Mouse (Mus musculus) lung, embryonic 16.5 days (tissue): ENCODE measurements around the gene Lrrfip1. TPM values are rescaled to one million over a fixed set of nuclear protein-coding genes. Genes with fewer than 3 reads are reported as not detected.

Experiments used
- ATAC-seq: fragments of 200-750 bp; cut with Nextera tagmentation; 2 replicates; pipeline ENCODE4 v1.8.0; 2017; ENCODE audit warnings: low read depth, mild to moderate bottlenecking, moderate library complexity
- H3K27ac ChIP-seq: fragments of 300-500 bp; sonication (generic); 2 replicates; pipeline ENCODE4 v1.5.1; 2014; ENCODE audit warnings: mild to moderate bottlenecking, control low read depth, low read length
- H3K27me3 ChIP-seq: fragments of 300-500 bp; sonication (generic); 2 replicates; pipeline ENCODE4 v1.6.1; 2014; ENCODE audit warnings: low read depth, low read length, mixed read lengths; ENCODE audit not compliant: control insufficient read depth, insufficient read depth
- H3K36me3 ChIP-seq: fragments of 300-500 bp; sonication (generic); 2 replicates; pipeline ENCODE4 v1.6.1; 2014; ENCODE audit warnings: low read length; ENCODE audit not compliant: control insufficient read depth, insufficient read depth
- H3K4me1 ChIP-seq: fragments of 300-500 bp; sonication (generic); replicated peaks from 2 replicates; pipeline ENCODE4 v1.6.1; 2014; ENCODE audit warnings: low read length, mixed read lengths; ENCODE audit not compliant: control insufficient read depth, insufficient read depth
- H3K4me2 ChIP-seq: fragments of 300-500 bp; sonication (generic); 2 replicates; pipeline ENCODE4 v1.6.1; 2014; ENCODE audit warnings: low read depth, low read length, control low read depth
- H3K4me3 ChIP-seq: fragments of 300-500 bp; sonication (generic); 2 replicates; pipeline ENCODE4 v1.5.1; 2014; ENCODE audit warnings: mild to moderate bottlenecking, low read length, control low read depth
- H3K9ac ChIP-seq: fragments of 300-500 bp; sonication (generic); 2 replicates; pipeline ENCODE4 v1.6.1; 2014; ENCODE audit warnings: low read length, control low read depth
- H3K9me3 ChIP-seq: fragments of 300-500 bp; sonication (generic); 2 replicates; pipeline ENCODE4 v1.6.1; 2016; ENCODE audit warnings: low read length; ENCODE audit not compliant: control insufficient read depth
- WGBS: fragments of 180-500 bp; shearing (Covaris S2); extraction: QIAGEN DNeasy Blood & Tissue Kit; methylation state at CpG from one replicate; pipeline ENCODE4 v1.1.7; 2014; 5-methylcytosine and 5-hydroxymethylcytosine counted together
- polyA plus RNA-seq: library from polyadenylated mRNA; unstranded; fragments of >200 nt; fragmentation: Nextera tagmentation; extraction: Ambion mirVana; gene quantifications from 2 replicates; pipeline ENCODE4 v1.2.1, GENCODE M21; 2015

Lrrfip1 gene
- polyA plus RNA-seq, 1 experiment from 2014 or later = 70.5 TPM

- Histone ChIP-seq H3K4me3 (no peak overlapping the region), H3K36me3 (no peaks in the 10 kb centered on the region), H3K4me2 (no peak overlapping the region), H3K9me3 (no peaks in the 10 kb centered on the region), H3K27ac (no peak overlapping the region), H3K9ac (no peak overlapping the region), H3K27me3 (no peaks in the 10 kb centered on the region), H3K4me1 (peaks cover 29% of the 10 kb centered on the region)
- no peak for ATAC-seq
- WGBS = 74% methylated on average over 6 of the region's 6 CpGs
These were observed 91.9 kb downstream of the Lrrfip1 start for GRCm38 (mm10) chr1:91090456-91090855.

GRCm38 (mm10) chr1:91092451-91092850 is 93.9 kb downstream of the Lrrfip1 start:
- Histone ChIP-seq H3K4me3 (no peak overlapping the region), H3K27ac (no peak overlapping the region), H3K36me3 (no peaks in the 10 kb centered on the region), H3K4me2 (no peak overlapping the region), H3K9me3 (no peaks in the 10 kb centered on the region), H3K27me3 (no peaks in the 10 kb centered on the region), H3K4me1 (peaks cover 25% of the 10 kb centered on the region), H3K9ac (no peak overlapping the region)
- 43% methylated on average over 6 of the region's 6 CpGs for WGBS
- ATAC-seq = no peak

GRCm38 (mm10) chr1:91093296-91093695 is 94.8 kb downstream of the Lrrfip1 start:
- WGBS = 47% methylated on average over 2 of the region's 2 CpGs
- Histone ChIP-seq H3K36me3 (no peaks in the 10 kb centered on the region), H3K27ac (no peak overlapping the region), H3K4me1 (peaks cover 25% of the 10 kb centered on the region), H3K9me3 (no peaks in the 10 kb centered on the region), H3K4me2 (no peak overlapping the region), H3K4me3 (no peak overlapping the region), H3K27me3 (no peaks in the 10 kb centered on the region), H3K9ac (no peak overlapping the region)
- no peak for ATAC-seq

GRCm38 (mm10) chr1:91094001-91094400 is 95.5 kb downstream of the Lrrfip1 start:
- no peaks in the 10 kb centered on the region for H3K9me3 ChIP-seq
- no peaks in the 10 kb centered on the region for H3K27me3 ChIP-seq
- H3K27ac ChIP-seq = no peak overlapping the region
- ATAC-seq = no peak
- no peak overlapping the region for H3K4me2 ChIP-seq
- WGBS = 56% methylated on average over 5 of the region's 5 CpGs
- H3K36me3 ChIP-seq = no peaks in the 10 kb centered on the region
- peaks cover 30% of the 10 kb centered on the region for H3K4me1 ChIP-seq
- no peak overlapping the region for H3K4me3 ChIP-seq
- no peak overlapping the region for H3K9ac ChIP-seq

DNA sequence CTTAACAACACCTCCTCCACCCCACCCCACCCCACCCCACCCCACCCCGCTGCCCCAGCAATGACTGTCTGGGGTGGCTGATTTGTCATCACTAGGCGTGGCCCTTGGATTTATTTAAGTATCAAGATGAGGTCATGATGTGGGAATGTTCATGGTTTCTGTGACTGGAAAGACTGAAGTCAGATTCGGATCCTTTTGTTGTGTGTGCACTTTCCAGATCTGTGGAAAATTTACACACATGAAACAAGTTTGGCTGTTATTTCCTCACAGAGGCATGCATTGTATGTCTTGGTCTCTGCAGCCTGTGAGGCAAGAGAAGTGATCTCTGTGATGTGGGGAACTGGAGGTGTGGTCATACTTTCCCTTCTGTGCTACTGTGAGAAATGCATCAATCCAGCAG is 96.7 kb downstream of the Lrrfip1 start:
- 43% methylated on average over 3 of the region's 3 CpGs for WGBS

DNA sequence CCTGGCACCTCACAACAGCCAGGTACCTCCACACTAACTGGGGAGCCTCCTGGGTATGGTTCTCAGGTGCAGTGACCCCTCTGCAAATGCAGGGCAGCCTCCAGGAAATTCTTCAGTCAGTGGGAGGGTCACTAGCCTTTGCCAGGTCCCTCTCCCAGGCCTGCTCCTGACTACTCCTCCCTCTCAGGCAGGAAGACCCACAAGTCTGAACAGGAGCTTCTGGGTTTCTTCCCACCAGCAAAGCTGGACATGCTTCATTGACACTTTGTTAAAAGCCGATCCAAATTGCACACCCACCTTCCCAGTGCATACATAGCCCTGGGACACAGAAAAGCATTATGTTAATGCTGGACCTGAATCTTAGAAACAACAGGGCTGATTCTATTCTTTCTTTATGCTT is 97.3 kb downstream of the Lrrfip1 start:
- Histone ChIP-seq H3K4me3 (no peak overlapping the region), H3K4me1 (peaks cover 30% of the 10 kb centered on the region), H3K9me3 (no peaks in the 10 kb centered on the region), H3K9ac (no peak overlapping the region), H3K4me2 (no peak overlapping the region), H3K36me3 (peaks cover under 1% of the 10 kb centered on the region; the same call in 1 of the 2 replicates), H3K27me3 (no peaks in the 10 kb centered on the region), H3K27ac (no peak overlapping the region)
- ATAC-seq = no peak
- 35% methylated on average over 1 of the region's 1 CpGs for WGBS

More for the DNA sequence above, 96.7 kb downstream of the Lrrfip1 start:
- ATAC-seq = no peak
- H3K9ac ChIP-seq = no peak overlapping the region
- H3K27ac ChIP-seq = 0 out of 2 replicates have a peak overlapping the region, but pooled peaks have one; percentile 9
- no peaks in the 10 kb centered on the region for H3K36me3 ChIP-seq
- H3K4me3 ChIP-seq = no peak overlapping the region
- no peaks in the 10 kb centered on the region for H3K9me3 ChIP-seq
- peaks cover 30% of the 10 kb centered on the region for H3K4me1 ChIP-seq
- H3K27me3 ChIP-seq = no peaks in the 10 kb centered on the region
- no peak overlapping the region for H3K4me2 ChIP-seq

GRCm38 (mm10) chr1:91096490-91096889 is 98.0 kb downstream of the Lrrfip1 start:
- peaks cover 3% of the 10 kb centered on the region; the same call in 1 of the 2 replicates for H3K36me3 ChIP-seq
- H3K4me2 ChIP-seq = no peak overlapping the region
- no peaks in the 10 kb centered on the region for H3K27me3 ChIP-seq
- H3K27ac ChIP-seq = no peak overlapping the region
- no peak overlapping the region for H3K4me3 ChIP-seq
- 56% methylated on average over 5 of the region's 5 CpGs for WGBS
- ATAC-seq = no peak
- H3K9me3 ChIP-seq = no peaks in the 10 kb centered on the region
- peaks cover 27% of the 10 kb centered on the region for H3K4me1 ChIP-seq
- H3K9ac ChIP-seq = no peak overlapping the region

- WGBS = 84% methylated on average over 11 of the region's 11 CpGs
- ATAC-seq = no peak
- H3K27ac ChIP-seq = no peak overlapping the region
- no peak overlapping the region for H3K4me2 ChIP-seq
- H3K4me3 ChIP-seq = no peak overlapping the region
- peaks cover 26% of the 10 kb centered on the region for H3K4me1 ChIP-seq
- no peaks in the 10 kb centered on the region for H3K27me3 ChIP-seq
- peaks cover 3% of the 10 kb centered on the region; the same call in 1 of the 2 replicates for H3K36me3 ChIP-seq
- H3K9ac ChIP-seq = no peak overlapping the region
- H3K9me3 ChIP-seq = no peaks in the 10 kb centered on the region
These were observed 98.8 kb downstream of the Lrrfip1 start for GRCm38 (mm10) chr1:91097283-91097834.

DNA sequence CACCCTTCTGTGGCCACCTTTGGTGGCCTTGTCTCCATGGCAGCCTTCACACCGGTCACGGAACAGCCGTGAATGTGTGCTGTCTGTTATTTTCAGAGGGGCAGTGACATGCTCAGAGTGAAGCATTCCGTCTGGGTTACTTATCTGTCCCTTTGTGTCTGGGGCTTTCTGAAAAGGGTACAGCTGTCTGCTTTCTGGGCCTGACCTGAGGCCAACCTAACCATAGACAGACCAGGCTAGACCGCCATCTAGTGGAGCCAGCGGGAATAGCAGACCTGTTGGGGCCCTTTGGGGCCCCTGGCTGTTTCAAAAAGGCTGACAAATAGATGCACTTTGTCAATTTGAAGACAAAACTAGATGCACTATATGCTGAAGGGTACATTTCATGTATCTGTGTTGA is 100.3 kb downstream of the Lrrfip1 start:
- Histone ChIP-seq H3K9ac (no peak overlapping the region), H3K4me3 (no peak overlapping the region), H3K4me2 (no peak overlapping the region), H3K36me3 (peaks cover 7% of the 10 kb centered on the region; the same call in 1 of the 2 replicates), H3K27ac (peak overlapping the region; percentile 9; the same call in 1 of the 2 replicates), H3K9me3 (no peaks in the 10 kb centered on the region), H3K4me1 (peaks cover 26% of the 10 kb centered on the region), H3K27me3 (no peaks in the 10 kb centered on the region)
- WGBS = 12% methylated on average over 6 of the region's 6 CpGs
- peak; percentile 82 for ATAC-seq
